Mouse (Mus musculus) layer of hippocampus, postnatal 36 days (tissue): ENCODE measurements at regions not wholly inside any gene's neighbourhood (a gene's known extent, or its start where the extent isn't known, plus 50 kb on each side); places are given as distances from the start of the nearest gene placed in this dataset.

ENCODE experiments used
- DNase-seq, 2 experiments: peaks; one replicate each; pipeline ENCODE4 v3.0.0; 2022

- DNase-seq: no peak
Measured at GRCm38 (mm10) chr1:34930571-34930970, 80.8 kb downstream of the Plekhb2 start.

DNA sequence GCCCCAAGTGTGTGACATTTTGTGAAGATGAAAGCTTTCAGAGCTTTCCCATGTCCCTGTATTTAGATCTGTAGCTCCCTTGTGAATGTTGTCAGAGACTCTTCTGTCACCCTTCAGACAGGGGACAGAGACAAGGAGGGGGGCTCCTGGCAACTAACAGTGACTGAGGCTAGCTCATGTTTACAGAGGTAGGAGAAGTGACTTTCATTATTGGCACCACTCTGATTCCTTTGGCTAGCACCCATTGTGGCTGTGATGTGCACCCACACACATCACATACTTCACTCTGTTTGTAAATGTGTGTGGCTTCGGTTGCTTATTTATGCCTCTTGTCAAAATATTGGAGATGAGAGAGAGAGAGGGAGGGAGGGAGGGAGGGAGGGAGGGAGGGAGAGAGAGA is 93.4 kb downstream of the Plekhb2 start:
- no peak for DNase-seq

- no peak for DNase-seq
Measured at GRCm38 (mm10) chr1:34961633-34962507, 112.1 kb downstream of the Plekhb2 start.

DNA sequence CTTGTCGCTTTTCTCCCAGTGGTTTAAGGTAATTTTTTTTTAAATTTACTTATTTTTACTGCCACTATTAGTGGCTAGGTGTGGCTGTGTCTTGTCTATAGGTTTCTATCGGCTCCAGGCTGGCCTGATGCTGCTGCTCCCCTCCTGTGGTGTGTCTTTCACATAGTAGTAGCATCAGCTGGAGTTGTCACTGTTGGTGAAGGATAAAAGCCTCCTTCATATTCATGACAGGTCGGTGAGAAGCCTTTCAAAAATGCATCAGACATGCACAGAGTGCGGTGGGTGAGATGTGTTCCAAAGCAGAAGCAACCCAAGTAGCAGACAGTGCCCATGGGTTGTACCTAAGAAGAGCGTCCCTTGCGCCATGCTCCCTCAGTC is 112.7 kb downstream of the Plekhb2 start:
- DNase-seq: no peak

GRCm38 (mm10) chr1:34974801-34975200 is 125.0 kb downstream of the Plekhb2 start:
- DNase-seq: no peak

GRCm38 (mm10) chr1:34978156-34978555 is 128.4 kb downstream of the Plekhb2 start:
- no peak for DNase-seq

DNA sequence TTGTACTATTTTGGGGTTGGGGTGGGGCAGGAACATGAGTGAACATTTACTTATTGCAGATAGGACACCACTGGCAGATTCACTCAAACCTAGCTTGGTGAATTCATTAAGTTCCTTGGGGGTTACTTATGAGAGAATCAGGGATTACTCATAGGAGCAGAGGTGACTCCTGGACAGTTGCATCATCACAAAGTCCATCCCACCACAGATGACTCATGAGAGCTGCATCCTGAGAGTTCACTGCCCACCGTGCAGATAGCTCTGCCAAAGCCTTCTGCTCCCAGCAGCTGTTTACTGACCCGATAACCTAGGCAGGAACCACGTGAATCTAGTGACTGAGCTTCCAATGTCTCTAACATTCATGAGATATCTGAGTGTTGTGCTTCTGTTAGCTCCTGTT is 129.6 kb downstream of the Plekhb2 start:
- no peak for DNase-seq

GRCm38 (mm10) chr1:34981934-34982333 is 132.2 kb downstream of the Plekhb2 start:
- no peak for DNase-seq

DNA sequence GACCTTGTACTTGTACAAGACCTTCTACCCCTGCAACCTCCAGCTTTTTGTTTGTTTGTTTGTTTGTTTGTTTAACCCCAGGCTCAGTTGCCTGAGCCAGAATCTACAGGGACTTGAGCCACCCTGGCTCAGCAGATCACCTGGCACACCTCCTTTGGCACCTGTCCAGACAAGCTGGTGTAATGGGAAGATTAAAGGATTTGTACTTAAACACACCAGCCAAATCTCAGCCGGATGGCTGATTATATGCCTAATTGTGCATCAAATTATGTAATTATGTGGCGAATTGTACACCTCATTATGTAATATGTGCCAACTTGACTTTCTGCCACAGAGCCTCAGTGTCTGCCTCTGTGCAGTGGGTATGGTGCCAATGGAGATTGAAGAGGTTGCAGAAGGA is 133.2 kb downstream of the Plekhb2 start:
- DNase-seq: no peak

GRCm38 (mm10) chr1:34986861-34987260 is 137.1 kb downstream of the Plekhb2 start:
- DNase-seq: no peak

DNA sequence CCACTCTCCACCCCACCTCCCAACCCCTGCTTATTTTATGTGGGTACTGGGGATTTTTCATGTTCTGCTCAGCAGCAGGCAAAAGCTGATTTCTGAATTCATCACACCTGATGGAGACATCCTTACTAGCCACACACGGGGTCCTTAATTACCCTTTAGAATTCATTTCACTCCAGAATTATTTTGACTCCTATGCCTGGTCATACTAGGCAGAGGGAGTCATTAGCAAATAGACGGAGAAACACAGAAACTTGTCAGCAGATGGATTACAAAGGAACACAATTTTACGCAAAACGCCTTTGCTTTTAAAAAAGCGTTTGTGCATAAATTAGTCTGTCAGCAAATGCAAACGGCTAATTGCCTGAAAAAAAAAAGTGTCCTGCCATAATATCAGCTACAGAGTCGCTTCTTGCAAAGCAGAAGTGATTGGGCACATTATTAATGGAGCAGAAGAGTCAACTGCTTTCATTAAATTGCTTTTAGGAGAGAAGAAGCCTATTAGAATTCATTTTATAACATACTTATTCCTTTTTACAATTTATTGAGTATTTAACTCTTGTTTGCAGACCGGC is 138.0 kb downstream of the Plekhb2 start:
- DNase-seq: no peak

- peak in 1 of 2 experiments; percentile 23 for DNase-seq
Measured at GRCm38 (mm10) chr1:34988225-34988624, 138.4 kb downstream of the Plekhb2 start.

DNA sequence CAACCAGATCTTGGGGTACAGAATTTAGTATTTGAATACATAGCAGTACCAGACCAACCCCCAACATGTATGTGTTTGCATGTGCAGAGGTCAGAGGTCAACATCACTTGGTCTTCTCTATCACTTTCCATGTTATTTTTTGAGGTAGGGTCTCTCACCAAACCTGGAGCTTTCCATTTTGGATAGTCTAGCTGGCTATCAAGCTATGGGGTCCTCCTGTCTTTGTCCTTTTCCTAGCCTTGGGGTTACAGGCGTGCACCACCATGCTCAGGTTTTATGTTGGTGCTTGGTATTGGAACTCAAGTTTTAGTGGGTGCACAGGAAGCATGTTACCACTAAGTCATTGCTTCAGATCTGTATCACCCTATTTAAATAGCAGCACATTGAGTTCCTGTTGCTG is 151.0 kb downstream of the Plekhb2 start:
- no peak for DNase-seq

GRCm38 (mm10) chr1:35017471-35017870 is 167.7 kb downstream of the Plekhb2 start:
- no peak for DNase-seq

- DNase-seq: peak in 1 of 2 experiments; percentile 9
Measured at GRCm38 (mm10) chr1:35032619-35033018, 182.8 kb downstream of the Plekhb2 start.

- DNase-seq: no peak
Measured at GRCm38 (mm10) chr1:35072811-35073210, 223.0 kb downstream of the Plekhb2 start.

DNA sequence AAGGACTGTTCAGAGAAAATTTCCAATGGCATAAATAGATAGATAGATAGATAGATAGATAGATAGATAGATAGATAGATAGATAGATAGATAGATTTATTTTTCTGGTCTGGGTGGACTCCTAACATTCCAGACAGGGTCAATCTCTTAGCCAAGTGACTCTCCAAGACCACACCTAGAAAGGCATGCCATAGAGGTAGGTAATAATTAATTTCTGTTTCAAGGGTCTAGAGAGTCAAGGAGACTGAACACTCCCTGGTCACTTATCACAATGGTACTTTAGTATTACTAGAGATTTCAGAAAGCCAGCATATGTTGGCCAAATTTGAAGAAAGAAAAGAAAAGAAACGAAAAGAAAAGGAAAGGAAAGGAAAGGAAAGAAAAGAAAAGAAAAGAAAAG is 245.1 kb downstream of the Plekhb2 start:
- DNase-seq: no peak

- no peak for DNase-seq
Measured at GRCm38 (mm10) chr1:35095785-35096184, 246.0 kb downstream of the Plekhb2 start.

GRCm38 (mm10) chr1:35106665-35107064 is 256.9 kb downstream of the Plekhb2 start:
- no peak for DNase-seq

DNA sequence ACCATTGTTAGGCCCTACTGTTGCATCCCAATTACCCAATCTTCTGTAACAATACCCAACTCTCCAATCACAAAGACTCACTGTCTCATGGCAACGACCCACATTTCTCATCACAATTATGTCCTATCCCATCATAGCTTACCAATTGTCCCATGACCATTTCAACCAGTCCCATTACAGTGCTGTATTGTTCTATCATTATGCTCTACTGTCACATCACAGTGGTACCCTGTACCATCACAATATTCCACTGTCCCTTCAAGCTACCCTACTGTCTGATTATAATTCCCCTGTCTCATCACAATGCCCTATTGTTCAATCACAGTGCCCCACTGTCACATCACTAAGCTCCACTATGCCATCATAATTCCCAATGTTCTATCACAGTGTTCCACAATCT is 260.0 kb downstream of the Plekhb2 start:
- no peak for DNase-seq

GRCm38 (mm10) chr1:35115521-35115920 is 265.7 kb downstream of the Plekhb2 start:
- no peak for DNase-seq

DNA sequence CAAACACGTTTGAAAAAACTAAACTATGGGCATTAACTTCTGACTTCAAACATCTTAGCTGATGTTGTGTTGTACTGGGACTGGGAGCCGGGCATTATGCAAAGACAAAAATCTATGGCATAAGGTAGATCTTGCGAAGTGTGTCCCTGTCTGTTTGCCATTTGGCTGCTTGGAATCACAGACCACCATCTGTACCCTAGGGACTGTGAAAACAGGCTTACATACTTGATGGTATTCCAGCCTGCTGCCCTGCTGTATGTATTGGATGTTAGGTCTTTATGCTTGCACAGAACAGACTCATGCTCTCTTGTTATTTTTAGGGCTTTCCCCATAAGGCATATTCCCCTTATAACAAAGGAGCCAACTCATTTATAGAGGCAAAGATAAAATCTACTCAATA is 288.1 kb downstream of the Plekhb2 start:
- no peak for DNase-seq

DNA sequence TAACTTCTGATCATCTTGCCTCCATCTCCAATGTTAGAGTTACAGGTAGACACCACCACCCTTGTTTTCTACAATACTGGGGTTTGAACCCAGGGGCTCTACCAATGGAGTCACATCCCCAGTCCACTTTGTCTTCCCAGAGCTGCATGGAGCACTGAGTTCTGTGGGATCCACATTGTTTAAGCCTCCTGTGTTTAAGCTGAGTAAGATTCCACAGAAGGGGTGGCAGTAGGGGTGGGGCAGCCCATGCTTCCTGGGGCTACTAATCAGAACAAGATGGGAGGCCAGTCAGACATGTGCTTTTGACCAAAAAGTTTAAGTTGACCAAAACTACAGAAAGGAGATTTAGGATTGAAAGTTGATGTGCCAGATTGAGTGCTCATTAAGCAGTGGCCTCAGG is 299.3 kb downstream of the Plekhb2 start:
- DNase-seq: no peak

- no peak for DNase-seq
Measured at GRCm38 (mm10) chr1:35162506-35162905, 312.7 kb downstream of the Plekhb2 start.
